Mouse (Mus musculus) embryonic facial prominence, embryonic 11.5 days (tissue): ENCODE results near the gene Gm12117. TPM values are rescaled to one million over a fixed set of nuclear protein-coding genes. Genes with fewer than 3 reads are reported as not detected.

Experiments used
- polyA plus RNA-seq: library from polyadenylated mRNA; unstranded; fragments of >200 nt; fragmentation: Nextera tagmentation; extraction: Ambion mirVana; gene quantifications from 2 replicates; pipeline ENCODE4 v1.2.1, GENCODE M21; 2014

Gene Gm12117
- polyA plus RNA-seq, 1 experiment from 2014 or later, result not detected

Other genes starting within 250 kb of the Gm12117 start
- 4.0 and 5.1 TPM in 2 replicates for gene Fgf18, start 129.3 kb downstream of the Gm12117 start, polyA plus RNA-seq
- 1,326 and 1,437 TPM in 2 replicates for gene Npm1, start 113.5 kb downstream of the Gm12117 start, polyA plus RNA-seq
- 6.0 and 7.4 TPM in 2 replicates for gene Tlx3, start 73.1 kb downstream of the Gm12117 start, polyA plus RNA-seq
- 10.4 and 13.3 TPM in 2 replicates for gene Ranbp17, start 237.0 kb upstream of the Gm12117 start, polyA plus RNA-seq